Mouse (Mus musculus) cerebellum, adult 2 months (tissue): ENCODE measurements around the gene Gpr156.

Experiments
- CTCF ChIP-seq: fragments of 200-500 bp; IDR thresholded peaks from 2 replicates; pipeline ENCODE4 v1.5.1; 2011; ENCODE audit warnings: low read depth, mild to moderate bottlenecking, control low read depth, low read length, moderate library complexity, borderline replicate concordance; ENCODE audit not compliant: insufficient read depth
- POLR2A ChIP-seq: fragments of 200-500 bp; IDR thresholded peaks from 2 replicates; pipeline ENCODE4 v1.6.1; 2011; ENCODE audit warnings: low read length, control low read depth, borderline replicate concordance; ENCODE audit not compliant: insufficient read depth

DNA sequence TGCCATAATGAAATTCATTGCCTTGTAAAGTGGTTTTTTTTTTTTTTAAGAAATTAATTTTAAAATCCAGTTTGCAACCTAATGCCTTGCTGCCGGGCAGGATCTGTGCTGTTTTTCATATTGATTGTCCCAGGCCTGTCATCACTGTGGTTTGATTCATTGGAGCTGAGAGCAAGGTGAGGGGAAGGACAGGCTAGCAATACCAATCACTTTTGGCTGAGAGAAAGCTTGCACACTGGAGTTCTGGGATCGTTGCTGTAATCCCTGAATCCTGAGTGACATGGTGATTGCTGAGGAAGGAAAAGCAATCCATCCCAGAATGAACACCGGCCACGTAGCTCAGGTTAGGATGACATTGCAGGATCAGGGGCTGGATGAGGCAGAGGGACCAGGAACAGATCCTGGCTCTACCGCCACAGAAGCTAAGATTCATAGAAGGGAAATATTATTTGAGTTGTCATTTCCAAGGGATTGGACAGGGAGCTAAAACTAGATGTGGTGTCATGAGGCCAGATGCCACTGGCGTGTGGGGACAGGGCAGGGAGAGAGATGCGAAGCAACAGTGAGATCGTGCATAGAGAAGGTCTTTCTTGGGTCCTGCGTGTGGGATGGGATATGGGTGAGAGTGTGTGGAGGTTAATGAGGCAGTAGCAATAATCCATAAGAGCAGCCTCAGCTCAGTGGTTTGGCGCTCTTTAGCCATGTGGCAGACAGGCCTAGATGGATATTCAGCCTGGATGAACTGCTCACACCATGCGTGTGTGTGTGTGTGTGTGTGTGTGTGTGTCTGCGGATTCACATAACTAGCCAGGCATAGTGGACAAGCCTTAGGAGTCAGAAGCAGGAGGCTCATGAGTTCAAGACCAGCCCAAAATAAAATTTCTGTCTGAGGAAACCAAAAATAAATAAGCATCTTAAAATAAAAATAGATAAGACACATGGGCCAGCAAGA is 38.0 kb downstream of the Gpr156 start:
- TF ChIP-seq POLR2A (no peak), CTCF (no peak)
